Mouse (Mus musculus) gastrocnemius, postnatal 25 days (tissue): ENCODE data around the gene Tnfaip6. TPM values are rescaled to one million over a fixed set of nuclear protein-coding genes. Genes with fewer than 3 reads are reported as not detected.
"Not testable (repeated sequence)": the region's sequence is repeated elsewhere in the genome, so short reads cannot be mapped to it uniquely, and the experiment has no call there.

ENCODE experiments used
- DNase-seq: peaks from one replicate; pipeline ENCODE4 v3.0.0; 2022
- long read RNA-seq, 2 experiments: library from polyadenylated mRNA; stranded (forward); transcript quantifications; one replicate each; pipeline ENCODE4 v2.0.0; 2021
- total RNA-seq, 2 experiments: library from RNA; stranded (reverse); gene quantifications; 1 replicate in 1 of 2; 2 replicates in 1 of 2; pipeline ENCODE4 v1.2.3; 2021

Tnfaip6 gene
- 1 to 10 TPM; 1.2 to 1.8 TPM for total RNA-seq
- long read RNA-seq, experiment 1, partial matches to known transcripts, result 0 of 1 reads
- long read RNA-seq, experiment 1, other reads (novel, unspliced or antisense), result 0 of 1 reads
- long read RNA-seq, experiment 2, partial matches to known transcripts, result 0 of 2 reads
- long read RNA-seq, experiment 2, other reads (novel, unspliced or antisense), result 0 of 2 reads

DNA sequence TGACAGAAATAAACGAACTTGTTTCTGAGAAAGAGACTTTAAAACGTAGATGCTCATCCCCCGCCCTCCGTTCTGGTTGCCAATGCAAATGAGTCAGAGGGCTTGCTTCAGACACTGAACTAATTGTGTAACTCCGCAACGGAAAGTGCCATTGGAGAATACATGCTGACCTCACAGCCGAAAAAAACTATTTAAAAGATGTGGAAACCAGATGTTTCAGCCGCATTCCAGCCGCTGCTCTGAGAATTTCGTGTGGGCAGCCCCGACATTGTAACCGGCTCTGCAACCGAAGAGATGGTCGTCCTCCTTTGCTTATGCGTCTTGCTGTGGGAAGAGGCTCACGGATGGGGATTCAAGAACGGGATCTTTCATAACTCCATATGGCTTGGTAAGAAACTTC is at the start of gene Tnfaip6:
Gene Tnfaip6, plus strand, starts transcription at position 128 of the 400 bp plus-strand sequence.
- DNase-seq, result peak; percentile 69

DNA sequence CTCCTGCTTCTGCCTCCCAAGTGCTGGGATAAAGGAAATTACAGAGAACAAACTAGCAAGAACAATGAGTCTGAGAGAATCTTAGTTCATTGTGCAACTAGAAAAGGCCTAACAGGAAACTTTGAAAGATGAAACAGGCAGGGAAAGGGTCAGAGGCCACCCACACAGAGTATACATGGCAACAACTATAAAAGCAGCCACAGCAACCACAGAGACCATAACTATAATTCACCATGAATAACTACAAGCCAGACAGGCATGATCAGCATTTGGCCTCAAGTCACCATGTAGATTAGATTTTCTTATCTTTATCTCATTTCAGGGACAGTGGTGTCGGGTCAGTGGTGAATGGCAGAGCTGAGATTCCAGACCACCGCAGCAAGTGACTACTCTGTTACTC is 48.2 kb upstream of the Tnfaip6 start:
- no peak for DNase-seq

DNA sequence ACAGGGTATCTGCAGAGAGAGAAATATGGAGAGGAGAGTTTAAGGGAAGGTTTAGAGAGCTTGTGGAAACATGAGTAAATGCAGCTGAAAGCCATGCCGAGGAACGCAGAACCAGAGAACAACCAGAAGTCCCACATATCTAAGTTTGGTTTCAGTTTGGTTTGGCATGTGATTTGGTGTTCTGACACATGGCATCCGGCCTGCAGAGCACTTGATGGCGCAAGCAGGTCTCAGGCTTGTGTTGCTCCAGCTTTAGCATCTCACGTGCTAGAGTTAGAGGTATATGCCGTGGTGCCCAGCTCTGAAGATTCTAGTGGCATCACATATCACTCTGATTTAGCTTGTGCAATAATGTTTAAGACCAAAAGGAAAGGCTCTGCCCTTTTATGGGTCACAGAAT is 46.4 kb upstream of the Tnfaip6 start:
- DNase-seq, result no peak

DNA sequence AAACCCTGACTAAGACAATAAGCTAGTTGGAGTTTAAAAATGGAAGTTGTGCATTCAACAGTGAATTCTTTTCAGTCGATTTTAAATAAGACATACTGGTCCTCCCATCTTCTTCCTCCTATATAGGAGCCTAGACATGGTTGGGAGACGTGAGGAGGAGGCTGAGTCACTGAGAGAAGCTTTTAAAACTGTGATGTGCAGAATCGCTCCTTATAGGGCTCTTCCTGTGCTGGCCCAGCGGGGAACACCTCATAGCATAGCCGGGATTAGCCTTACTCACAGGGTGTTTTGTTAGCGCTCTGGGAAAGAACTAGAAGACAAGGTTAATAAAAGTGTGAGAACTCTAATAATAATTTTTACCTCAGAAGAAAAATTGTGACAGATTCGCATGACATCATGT is 37.8 kb upstream of the Tnfaip6 start:
- no peak for DNase-seq

DNA sequence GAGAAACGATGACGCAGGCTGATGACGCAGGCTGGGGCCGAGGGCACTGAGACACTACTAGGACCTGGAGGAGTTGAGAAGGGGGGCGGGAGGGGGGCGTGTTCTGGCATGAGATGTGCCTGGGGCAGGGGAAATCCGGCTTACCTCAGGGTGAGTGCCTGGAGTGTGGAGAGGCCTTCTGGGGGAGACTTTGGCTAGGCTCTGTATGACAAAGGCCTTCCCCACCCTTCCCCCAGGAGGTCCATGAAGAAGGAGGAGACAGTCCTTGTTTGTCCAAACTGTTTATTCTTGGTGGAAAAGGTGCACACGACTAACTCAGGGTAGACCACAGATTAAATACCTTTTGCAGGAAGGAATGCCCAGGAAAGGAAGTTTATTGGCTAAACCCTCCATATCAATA is 36.3 kb upstream of the Tnfaip6 start:
- DNase-seq, result no peak

DNA sequence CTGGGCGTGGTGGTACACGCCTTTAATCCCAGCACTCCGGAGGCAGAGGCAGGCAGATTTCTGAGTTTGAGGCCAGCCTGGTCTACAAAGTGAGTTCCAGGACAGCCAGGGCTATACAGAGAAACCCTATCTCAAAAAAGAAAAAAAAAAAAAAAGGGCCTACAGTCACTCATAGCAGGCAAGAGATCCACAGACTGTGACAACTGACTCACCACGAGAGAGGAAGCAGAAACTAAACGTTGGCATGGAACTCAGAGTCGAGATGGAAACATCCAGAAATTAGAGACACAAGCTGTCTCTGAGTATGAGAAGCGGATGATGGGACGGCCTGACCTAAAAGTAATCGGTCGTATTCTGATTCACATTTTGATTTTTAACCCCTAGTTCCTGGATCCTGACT is 35.5 kb upstream of the Tnfaip6 start:
- not testable (repeated sequence) for DNase-seq

DNA sequence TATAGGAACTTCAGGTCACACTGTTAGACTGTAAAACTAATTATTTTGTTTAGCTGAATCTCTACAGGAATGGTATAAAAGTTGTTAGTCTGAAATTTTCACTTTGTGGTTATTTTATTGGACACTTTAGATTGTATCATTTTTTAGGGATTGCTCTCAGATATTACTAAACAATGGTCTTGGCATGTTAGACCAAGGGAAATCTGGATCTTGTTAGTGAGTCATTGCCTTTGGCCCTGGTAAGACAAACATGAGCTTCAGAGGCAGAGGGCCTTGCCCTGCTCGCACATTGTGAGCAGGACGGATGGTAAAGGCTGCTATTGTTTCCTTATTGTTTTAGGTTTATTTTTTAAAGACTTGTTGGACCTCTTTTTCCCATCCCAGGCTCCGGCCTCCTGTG is 31.4 kb upstream of the Tnfaip6 start:
- DNase-seq, result no peak

DNA sequence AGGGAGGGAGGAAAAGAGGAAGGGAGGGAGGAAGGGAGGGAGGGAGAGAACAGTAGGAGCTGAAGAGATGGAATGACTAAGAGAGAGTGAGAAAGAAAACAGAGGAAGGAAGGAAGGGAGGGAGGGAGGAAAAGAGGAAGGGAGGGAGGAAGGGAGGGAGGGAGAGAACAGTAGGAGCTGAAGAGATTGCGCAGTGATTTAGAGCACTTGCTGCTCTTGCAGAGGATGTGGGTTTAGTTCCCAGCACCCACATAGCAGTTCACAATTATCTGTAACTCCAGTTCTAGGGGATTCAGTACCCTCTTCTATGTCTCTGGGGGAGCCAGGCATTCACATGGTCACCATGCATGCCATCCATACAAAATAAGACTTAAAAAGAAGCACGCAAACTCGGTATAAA is 26.0 kb upstream of the Tnfaip6 start:
- not testable (repeated sequence) for DNase-seq

DNA sequence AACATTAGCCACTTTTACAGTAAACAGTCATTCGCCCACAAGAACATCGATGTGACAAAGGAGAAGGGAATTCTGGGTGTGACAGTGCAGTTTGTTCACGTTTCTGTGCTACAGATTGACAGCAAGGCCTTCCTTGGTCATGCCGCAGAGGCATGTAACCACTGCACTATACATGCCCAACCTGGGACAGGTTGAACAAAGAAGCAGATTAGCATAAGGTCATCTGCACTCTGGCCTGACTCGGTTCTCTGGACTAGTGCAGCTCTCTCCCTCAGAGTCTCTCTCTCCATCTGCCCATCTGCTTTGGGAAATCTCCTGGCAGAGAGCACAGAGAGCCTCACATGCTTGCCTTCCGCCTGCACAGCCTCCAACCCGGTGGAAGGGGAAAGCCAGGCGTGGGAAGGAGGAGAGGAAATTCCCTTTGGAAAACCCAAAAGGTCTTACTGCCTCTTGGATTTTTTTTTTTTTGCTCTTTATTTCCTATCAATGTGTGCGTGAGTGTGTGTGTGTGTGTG is 24.4 kb upstream of the Tnfaip6 start:
- peak; percentile 34 for DNase-seq

DNA sequence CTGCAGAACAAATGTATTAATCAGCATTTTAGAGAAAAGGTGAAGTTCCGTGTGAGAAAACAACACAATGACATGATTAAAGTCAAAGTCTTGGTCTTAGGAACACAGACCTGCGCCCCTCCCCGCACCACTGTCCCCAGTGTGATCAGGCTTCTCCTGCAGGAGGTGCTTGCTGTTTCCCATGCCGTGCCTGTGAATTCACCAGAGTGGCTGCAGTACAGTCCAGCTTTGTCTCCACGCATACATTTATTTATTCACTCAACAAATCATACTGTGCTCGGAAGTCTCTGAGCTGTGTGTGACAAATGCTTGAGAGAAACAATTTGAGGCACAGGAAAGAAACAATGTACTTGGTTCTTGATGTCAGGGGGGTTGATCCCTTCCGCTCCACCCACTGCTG is 21.4 kb upstream of the Tnfaip6 start:
- DNase-seq, result no peak

DNA sequence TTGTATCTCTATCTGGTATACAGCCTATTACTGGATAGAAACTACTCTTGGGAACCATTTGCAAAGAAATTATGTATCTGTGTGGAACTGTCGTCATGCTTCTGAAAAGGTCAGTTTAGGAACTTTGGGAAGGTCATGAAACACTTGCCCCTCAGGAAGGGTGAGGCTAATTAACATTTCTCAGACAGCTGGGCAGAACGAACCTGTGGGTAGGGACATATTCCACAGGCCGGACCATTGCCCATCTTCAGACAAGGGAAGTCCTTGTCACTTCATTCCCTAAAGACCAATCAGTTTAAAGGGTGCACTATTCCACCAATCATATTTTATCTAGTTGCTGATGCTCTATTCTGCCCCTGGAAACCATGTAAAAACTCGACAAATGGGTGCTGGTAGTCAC is 10.7 kb upstream of the Tnfaip6 start:
- DNase-seq, result no peak

DNA sequence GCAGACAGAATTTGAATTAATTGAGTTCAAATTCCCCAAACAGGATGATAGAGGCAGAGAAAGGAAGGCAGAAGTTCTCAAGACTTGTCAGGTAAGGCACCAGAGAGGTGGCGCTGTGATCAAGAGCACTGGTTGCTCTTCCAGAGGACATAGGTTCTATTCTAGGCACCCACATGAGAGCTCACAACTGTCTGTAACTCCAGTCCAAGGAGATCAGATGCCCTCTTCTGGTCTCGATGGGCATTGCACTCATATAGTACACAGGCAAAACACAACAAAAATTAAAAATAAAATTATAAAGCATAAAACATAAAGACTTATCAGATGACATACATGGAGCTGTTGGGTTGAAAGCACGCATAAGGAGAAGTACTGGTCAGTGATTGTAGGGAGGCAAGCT is 8.4 kb upstream of the Tnfaip6 start:
- DNase-seq, result no peak

DNA sequence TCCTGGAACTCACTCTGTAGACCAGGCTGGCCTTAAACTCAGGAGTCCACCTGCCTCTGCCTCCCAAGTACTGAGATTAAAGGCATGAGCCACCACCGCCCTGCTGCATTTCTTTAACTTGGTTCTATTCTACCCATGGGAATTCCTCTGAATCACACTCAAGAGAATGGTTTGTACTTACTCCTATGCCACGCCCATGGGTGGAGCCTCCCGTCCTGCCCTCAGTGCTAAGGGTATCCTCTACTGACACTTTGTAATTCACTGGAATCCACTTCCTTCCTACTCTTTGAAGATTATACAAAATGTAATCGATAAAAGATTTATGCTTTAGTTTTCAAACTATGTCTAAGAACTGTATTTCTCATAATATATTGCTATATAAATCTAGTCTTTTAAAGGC is 6.3 kb upstream of the Tnfaip6 start:
- DNase-seq, result no peak

DNA sequence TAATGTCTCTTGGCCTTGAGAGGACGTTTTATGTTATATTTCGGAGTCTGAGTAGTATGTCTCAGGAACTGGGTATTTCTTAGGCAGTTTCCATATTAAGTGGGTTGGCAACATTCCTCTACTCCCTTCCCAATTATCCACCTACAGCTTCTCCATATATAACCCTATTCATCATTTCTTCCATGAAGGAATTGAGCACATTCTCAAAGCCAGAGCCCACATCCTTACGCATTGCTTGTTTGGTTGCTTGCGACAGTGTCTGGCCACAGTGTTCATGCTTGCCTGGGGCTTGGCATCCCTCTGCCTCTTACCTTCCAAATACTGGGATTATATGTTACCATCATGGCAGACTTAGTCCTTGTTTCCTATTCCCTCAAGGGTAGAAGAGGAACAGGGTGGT is 3.2 kb upstream of the Tnfaip6 start:
- no peak for DNase-seq

DNA sequence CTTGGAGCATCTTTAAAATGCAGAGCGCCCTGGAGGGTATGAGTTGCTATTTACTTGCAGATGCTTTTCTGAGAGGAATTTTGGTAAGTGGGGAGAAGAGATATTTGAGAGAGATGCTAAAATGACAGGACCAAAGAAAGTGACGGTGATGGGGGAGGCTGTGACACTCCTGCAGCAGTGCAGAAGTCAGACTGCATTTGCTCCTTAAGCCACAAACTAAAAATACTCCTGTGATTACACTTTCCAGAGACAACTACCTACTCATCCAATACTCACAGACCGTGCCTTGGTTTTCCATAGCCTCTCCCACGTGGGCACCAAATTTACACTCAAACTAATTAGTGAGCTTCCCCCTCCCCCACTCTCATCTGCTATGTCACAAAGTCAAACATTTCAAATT is 2.7 kb upstream of the Tnfaip6 start:
- no peak for DNase-seq

DNA sequence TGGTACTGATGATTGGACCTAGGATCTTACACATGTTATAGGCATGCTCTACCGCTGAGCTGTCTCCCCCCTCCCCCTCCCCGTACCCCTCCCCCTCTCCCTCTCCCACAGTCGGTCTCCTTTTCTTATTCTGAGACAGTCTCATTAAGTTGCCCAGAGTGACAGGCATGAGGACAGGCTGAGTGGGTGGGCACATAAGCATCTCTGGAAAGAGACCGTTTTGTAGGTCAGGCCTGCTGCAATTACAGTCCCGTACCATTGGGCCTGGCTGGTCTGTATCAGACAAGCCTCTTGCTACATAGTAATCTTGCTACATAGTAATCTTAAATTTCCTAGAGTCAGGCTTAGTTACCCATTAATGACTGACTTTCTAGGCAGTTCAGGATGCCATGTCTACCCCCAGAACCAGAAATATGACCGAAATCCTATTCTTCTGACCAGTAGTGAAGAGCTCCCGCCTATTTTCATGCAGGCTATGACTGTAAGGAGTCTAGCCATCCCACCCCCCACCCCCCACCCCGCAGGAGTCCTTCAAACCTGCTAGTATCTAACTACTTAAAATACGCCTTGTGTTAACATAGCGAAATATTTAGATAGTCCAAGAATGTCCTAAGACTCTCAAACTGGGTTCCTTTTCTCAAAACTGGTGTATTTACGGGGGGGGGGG is 747 bp upstream of the Tnfaip6 start:
- DNase-seq, result no peak

DNA sequence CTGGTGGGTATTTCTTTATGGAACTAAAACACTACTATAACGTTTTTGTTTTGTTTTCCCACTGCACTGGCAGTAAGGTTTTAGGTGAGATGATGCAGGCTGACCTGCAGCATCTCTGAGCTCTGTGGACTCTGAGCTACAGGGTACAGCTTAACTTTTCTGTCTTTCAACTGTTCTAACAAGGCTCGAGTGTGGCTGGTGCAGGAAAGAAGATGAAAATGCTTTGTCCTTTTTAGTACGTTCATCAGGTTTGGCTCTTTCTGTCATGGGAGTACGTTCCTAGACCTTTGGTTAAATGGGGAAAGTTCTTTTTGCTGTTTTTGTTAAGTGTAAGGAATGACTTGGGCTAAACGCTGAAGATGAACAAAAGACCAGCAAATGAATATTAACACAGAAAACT is 749 bp downstream of the Tnfaip6 start:
- DNase-seq, result no peak

DNA sequence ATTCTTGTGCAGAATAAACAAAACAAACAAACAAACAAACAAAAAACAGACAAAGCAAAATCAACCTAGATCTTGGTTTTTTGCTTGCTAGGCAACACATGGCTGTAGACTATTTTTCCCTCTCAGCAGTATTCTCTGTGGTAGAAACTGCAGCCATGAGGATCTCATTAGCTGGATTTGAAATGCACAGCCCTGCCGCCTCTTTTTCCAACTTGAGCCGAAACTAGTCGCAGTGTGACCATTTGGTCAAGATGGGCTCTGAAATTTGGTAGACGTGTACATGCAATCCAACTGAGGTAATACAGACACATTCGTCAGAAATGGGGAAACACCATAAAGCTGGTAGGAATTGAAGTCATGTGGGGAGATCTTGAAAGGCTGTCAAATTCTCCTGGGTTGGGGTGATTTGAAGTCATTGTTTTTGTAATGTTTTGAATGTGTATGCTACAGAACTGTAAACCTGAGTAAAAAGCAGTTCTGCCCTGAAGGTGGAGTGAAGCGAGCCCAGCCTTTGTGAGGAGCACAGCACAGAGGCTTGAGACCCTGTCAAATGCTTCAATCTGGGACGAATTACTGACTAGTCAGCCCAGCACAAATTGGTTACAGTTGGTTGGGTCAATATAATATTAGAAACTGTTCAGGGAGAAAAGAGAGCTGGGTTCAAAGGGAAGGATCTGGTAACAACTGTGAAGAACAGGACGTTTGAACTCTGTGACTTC is 1.4 kb downstream of the Tnfaip6 start:
- no peak for DNase-seq

DNA sequence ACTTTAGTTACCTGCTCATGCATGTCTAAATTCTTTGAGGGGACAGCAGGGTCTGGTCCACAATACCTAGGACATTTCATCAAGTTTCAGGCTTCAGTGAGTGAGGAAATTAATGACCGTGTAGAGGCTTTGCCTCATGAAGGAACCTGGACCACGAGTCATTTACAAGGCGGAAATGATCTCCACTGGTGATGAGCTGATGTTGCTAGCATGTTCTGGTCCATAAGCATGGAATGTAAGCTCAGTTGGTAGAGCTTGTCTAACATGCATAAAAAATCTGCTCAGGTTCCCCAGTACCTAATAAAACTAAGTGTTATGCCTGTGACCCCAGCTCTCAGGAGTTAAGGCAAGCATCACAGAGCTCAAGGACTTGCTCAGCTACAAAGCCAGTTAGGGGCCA is 4.3 kb downstream of the Tnfaip6 start:
- DNase-seq, result no peak

DNA sequence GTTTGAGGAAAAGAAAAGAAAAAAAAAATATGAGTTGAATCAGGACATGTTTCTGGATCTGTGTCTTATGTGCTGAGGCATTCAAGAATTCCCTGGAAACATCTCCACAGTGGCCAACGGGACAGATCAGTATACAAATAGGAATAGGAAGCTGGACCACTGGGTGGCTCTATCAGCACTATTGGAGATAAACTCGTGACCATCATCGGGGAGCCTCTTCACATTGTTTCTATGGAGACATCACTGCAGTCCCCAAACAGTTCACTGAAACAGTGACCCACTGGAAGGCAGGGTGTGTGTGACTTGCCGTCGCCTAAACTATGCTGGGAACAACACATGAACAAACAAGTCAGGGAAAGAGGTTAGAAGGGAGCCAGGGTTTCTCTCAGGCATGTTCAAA is 4.9 kb downstream of the Tnfaip6 start:
- peak; percentile 7 for DNase-seq

DNA sequence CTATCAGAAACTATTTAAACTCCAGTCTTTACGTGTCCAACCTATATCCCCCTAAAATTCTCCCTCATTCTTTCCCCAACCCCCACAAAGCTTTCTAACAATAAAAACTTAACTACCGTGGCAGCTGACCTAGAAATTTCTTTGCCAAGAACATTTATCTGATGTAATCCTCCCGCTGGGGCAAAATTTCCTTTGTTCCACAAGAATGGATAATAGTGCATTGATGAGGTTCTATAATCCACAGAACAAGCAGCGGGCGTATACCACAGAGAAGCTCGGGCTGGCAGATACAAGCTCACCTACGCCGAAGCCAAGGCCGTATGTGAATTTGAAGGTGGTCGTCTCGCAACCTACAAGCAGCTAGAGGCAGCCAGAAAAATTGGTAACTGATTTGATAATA is 5.7 kb downstream of the Tnfaip6 start:
- DNase-seq, result no peak

DNA sequence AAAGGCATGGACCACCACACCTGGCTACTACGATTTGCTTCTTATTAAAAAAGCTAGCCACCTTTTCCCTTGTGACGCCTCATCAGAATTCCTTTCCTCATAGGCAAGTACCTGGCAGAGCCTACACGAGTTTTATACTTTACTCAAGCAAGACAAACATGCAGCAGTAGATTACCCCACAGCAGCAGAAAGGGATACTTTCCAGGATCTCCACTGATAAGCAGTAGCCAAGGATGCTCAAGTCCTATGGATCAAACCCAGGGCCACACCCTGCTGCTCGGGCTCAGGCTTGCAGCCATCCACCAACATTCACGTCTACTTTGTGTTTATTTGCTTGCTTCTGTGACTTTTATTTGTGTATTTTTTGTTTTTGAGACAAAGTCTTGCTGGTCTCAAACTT is 8.2 kb downstream of the Tnfaip6 start:
- no peak for DNase-seq

DNA sequence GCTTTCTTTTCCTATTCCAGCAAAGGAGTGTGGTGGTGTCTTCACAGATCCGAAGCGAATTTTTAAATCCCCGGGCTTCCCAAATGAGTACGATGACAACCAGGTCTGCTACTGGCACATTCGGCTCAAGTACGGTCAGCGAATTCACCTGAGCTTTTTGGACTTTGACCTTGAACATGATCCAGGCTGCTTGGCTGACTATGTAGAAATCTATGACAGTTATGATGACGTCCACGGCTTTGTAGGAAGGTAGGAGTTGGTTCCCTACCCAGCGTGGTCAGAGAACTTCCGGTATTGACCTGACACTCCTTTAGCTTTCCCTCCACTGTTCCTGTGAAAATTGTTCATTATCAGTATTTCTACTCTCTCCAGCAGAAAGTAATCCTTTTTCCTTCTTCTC is 13.0 kb downstream of the Tnfaip6 start:
- no peak for DNase-seq

DNA sequence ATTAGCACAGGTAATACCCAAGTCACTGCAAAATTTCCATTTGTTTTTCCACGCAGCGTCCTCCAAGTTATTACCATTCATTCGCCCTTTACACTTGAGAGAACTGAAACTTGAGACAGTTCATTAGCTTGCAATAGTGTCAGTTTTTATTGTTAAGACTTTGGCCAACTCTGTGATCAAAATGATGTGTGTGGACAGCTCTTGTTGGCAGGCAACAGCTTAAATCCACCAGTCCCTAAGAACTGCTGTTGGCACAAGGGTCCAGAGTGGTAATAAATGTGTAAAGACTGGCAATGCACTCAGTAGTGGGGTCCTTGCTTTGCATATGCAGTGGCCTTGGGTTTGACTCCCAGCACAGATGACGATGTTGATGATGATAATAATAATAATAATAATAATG is 14.5 kb downstream of the Tnfaip6 start:
- no peak for DNase-seq
